Mouse (Mus musculus) stomach, postnatal 0 days (tissue): ENCODE results near the gene Atp1b2.

Experiments
- CTCF ChIP-seq: IDR thresholded peaks from 2 replicates; pipeline ENCODE4 v1.5.1; 2016; ENCODE audit warnings: antibody characterized with exemption, low read depth, mild to moderate bottlenecking, moderate library complexity
- EP300 ChIP-seq: optimal IDR thresholded peaks from 2 replicates; pipeline ENCODE3; 2016; ENCODE audit warnings: antibody characterized with exemption

DNA sequence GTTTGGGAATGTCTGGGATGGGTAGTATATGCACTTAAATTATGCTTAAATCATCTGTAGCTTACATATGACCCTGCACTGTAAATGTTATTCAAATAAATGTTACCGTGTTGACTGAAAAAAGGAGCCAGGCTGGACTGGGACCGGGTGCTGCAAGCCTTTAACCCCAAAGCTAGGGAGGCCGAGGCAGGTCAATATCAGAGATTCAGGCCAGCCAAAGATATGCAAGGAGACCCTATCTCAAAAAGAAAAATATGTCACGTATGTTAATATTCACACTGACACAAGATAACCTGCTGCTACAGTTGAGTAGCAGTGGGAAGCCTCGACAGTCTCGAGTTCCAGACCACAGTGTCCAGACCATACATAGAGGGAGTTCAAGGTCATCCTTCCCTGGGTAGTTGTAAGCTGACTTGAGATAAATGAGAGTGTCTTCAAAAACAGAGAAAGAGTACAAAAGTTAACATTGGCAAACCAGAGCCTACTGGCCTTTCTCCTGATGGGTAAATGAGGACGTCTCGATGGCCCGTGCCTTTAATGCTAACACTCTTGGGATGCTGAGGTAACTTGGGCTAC, 23.4 kb downstream of the Atp1b2 start:
- TF ChIP-seq CTCF (no peak), EP300 (no peak)
